Mouse (Mus musculus) frontal cortex, adult 2 months (tissue): ENCODE results near the gene Vmn1r44. TPM values are rescaled to one million over a fixed set of nuclear protein-coding genes. Genes with fewer than 3 reads are reported as not detected.
"Not testable (repeated sequence)": the region's sequence is repeated elsewhere in the genome, so short reads cannot be mapped to it uniquely, and the experiment has no call there.

ENCODE experiments used
- DNase-seq, 2 experiments: peaks; one replicate each; pipeline ENCODE4 v3.0.0; 2022; ENCODE audit warnings: low spot score in 1 of 2; ENCODE audit errors: extremely low spot score in 1 of 2
- polyA plus RNA-seq: library from polyadenylated mRNA; depleted of rRNA; stranded (reverse); fragments of >200 nt; gene quantifications from 2 replicates; pipeline ENCODE4 v1.2.3, GENCODE M21; 2012; rRNA removed

Gene Vmn1r44
- polyA plus RNA-seq: not detected in 2 replicates

DNA sequence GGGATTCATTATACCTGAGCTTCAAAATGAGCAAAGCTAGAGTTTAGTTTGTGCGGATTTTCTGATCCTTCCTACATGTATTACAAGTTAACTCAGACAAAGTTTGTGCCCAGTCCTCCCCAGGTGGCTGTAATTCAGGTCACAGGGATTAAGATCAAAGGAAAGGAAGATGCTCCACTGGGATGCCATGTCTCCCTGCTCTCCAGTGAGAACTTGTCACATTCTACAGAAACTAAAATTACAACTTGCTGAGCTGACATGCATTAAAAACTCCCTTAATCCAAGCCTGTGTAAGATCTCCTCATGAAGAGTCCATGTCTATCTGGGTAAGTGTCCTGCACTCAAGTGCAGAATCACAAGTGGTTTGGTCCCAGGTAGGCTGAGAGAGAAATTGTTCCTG is at the start of gene Vmn1r44:
TSS of gene Vmn1r44 (plus strand) at position 301 of the 400 bp plus-strand sequence.
- DNase-seq: no peak

DNA sequence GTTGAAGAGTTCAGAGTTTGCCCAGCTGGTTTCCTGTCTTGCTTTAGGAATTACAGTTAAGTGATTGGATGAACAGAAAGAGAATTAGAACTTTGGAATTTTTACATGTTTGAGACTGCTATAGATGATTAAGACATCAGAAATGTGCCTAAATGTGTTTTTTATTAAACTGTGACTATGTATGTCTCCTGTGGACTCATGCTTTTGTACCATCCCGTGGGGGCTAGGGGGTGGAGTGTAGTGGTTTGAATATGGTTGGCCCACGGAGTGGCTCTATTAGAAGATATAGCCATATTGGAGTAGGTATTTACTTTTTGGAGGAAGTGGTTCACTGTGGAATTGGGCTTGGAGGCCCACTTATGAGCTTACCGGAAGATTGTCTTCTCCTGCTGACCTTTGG is 25.9 kb upstream of the Vmn1r44 start:
- DNase-seq: no peak

GRCm38 (mm10) chr6:89859839-89860238 is 23.6 kb upstream of the Vmn1r44 start:
- DNase-seq: no peak

- DNase-seq: no peak
These were observed 19.7 kb upstream of the Vmn1r44 start for GRCm38 (mm10) chr6:89863792-89864191.

GRCm38 (mm10) chr6:89867276-89867675 is 16.2 kb upstream of the Vmn1r44 start:
- no peak for DNase-seq

DNA sequence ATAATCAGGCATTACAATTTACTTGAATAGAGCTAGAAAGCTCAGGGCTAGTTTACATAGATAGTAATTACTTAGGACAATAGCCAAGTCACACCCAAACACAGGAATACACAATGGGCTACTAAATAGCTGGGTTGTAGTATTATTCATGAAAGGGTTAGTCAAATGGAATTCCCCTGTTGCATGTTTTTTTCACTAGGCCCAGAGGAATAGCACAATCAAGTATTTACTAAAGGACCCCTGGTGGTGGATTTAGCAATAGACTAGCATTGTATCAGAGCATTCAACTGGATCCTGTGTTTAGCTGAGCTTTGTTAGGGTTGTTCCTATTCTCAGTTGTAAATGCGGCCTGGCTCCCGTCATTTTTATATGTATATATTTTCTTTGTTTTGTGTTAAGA is 15.5 kb upstream of the Vmn1r44 start:
- DNase-seq: no peak

- DNase-seq: not testable (repeated sequence)
These were observed 7.1 kb upstream of the Vmn1r44 start, which contains the start of the genes Vmn1r42 and Vmn1r43 for GRCm38 (mm10) chr6:89876313-89876712. TSS of gene Vmn1r42 (minus strand) at chr6:89876413. TSS of gene Vmn1r43 (minus strand) at chr6:89876413.

DNA sequence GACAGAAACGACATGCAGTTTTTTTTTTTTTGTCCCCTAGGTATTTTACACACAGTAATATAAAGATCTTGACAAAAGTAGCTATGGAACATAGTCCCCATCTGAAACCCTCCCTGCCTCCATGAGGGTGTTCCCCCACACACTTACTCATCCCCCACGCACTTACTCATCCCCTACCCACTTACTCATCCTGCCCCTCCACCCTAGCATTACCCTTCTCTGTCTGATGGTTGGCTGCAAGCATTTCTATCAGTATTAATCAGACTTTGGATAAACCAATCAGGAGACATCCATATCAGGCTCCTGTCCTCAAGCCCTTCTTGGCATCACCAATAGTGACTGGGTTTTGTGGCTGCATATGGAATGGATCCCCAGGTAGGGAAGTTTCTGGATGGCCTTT is 6.5 kb upstream of the Vmn1r44 start:
- no peak for DNase-seq

GRCm38 (mm10) chr6:89880867-89881266 is 2.6 kb upstream of the Vmn1r44 start:
- DNase-seq: no peak

DNA sequence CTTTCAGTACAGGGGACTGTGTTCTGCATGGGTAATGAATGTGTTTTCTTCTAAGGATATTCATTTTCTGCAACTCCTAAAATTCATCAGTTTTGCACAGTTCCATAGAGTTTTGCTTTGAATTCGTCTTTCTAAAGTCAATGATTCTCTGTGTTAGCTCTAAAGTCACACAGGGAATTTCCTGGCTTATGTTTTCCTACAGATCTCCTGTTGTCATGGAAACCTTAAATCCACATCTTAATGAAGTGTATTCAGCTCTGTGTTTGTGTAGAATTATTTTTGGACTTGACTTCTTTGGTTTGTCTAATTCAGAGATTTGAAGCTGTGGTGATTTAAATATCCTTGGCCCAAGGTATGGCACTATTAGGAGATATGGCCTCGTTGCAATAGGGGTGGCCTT is 352 bp downstream of the Vmn1r44 start:
- peak in 1 of 2 experiments; percentile 12 for DNase-seq

DNA sequence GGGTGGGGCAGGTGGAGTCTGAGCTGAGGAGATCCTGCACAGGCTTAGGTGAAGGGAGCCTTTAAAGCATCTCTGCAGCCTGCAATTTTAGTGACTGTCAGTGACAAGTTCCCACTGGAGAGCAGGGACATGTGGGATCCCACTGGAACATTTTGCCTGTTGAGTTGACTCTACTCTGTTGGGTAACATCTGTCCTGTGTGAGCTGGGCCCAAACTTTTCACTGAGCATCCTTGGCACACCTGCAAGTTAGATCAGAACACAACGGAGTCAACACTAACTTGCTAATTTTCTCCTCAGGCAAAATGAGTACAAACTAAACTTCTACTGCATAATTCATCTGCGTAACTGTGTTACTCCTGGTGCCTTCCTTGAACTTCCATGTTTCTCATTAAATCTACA is 57.0 kb downstream of the Vmn1r44 start, which contains the start of gene Vmn1r45:
TSS of gene Vmn1r45 (minus strand) at position 101 of the 400 bp plus-strand sequence.
- DNase-seq: not testable (repeated sequence)

DNA sequence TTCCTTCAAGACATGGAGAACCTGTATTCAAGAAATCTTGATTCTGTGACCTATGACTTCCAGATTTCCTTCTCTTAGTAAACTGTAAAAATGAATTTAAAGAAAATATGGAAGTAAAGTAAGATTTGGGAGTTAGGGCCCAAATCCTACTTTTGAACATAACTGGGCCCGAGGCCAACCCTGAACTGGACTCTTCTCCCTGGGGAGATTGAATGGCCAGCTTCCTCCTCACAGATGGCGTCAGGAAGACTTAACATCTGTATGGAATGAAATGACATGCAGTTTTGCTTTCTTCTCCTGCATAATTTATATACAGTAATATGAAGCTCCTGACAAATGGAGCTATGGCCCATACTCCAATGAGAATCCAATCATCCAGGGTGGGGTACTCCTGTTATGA is 57.5 kb downstream of the Vmn1r44 start:
- DNase-seq: no peak

Other genes with a start within 250 kb of the Vmn1r44 start
- gene Txnrd3, start 239.7 kb upstream of the Vmn1r44 start, polyA plus RNA-seq: 7.9 and 8.0 TPM in 2 replicates
- not detected in 2 replicates for gene Vmn1r40, start 176.1 kb upstream of the Vmn1r44 start, polyA plus RNA-seq
- gene Vmn1r41, start 142.9 kb upstream of the Vmn1r44 start, polyA plus RNA-seq: not detected in 2 replicates
- gene Vmn1r42, start 7.2 kb upstream of the Vmn1r44 start, polyA plus RNA-seq: not detected in 2 replicates
- gene Vmn1r43, start 7.2 kb upstream of the Vmn1r44 start, polyA plus RNA-seq: not detected in 2 replicates
- gene Vmn1r45, start 56.9 kb downstream of the Vmn1r44 start, polyA plus RNA-seq: not detected in 2 replicates
- not detected in 2 replicates for gene Vmn1r46, start 85.7 kb downstream of the Vmn1r44 start, polyA plus RNA-seq
- not detected in 2 replicates for gene Vmn1r47, start 132.5 kb downstream of the Vmn1r44 start, polyA plus RNA-seq
- gene Vmn1r48, start 153.2 kb downstream of the Vmn1r44 start, polyA plus RNA-seq: not detected in 2 replicates
- gene Vmn1r49, start 194.8 kb downstream of the Vmn1r44 start, polyA plus RNA-seq: not detected in 2 replicates
- not detected in 2 replicates for gene Vmn1r50, start 217.8 kb downstream of the Vmn1r44 start, polyA plus RNA-seq
- gene Vmn1r51, start 238.9 kb downstream of the Vmn1r44 start, polyA plus RNA-seq: not detected in 2 replicates